Mouse (Mus musculus) intestine, postnatal 0 days (tissue): ENCODE data around the gene A930033H14Rik. TPM values are rescaled to one million over a fixed set of nuclear protein-coding genes. Genes with fewer than 3 reads are reported as not detected.

Source experiments
- ATAC-seq: fragments of 200-750 bp; cut with Nextera tagmentation; 2 replicates; pipeline ENCODE4 v1.8.0; 2017; ENCODE audit warnings: mild to moderate bottlenecking, moderate TSS enrichment, moderate library complexity
- H3K27ac ChIP-seq: fragments of 300-500 bp; sonication (generic); 2 replicates; pipeline ENCODE4 v1.5.1; 2014; ENCODE audit warnings: mild to moderate bottlenecking, low read depth, low read length, moderate library complexity
- H3K27me3 ChIP-seq: fragments of 300-500 bp; sonication (generic); replicated peaks from 2 replicates; pipeline ENCODE4 v1.6.1; 2014; ENCODE audit warnings: low read length, mixed read lengths; ENCODE audit not compliant: control insufficient read depth, insufficient read depth
- H3K36me3 ChIP-seq: fragments of 300-500 bp; sonication (generic); 2 replicates; pipeline ENCODE4 v1.6.1; 2014; ENCODE audit warnings: mild to moderate bottlenecking, moderate library complexity; ENCODE audit not compliant: control insufficient read depth, insufficient read depth
- H3K4me1 ChIP-seq: fragments of 300-500 bp; sonication (generic); replicated peaks from 2 replicates; pipeline ENCODE4 v1.6.1; 2014; ENCODE audit warnings: antibody characterized with exemption, low read length, mixed read lengths; ENCODE audit not compliant: control insufficient read depth, insufficient read depth
- H3K4me2 ChIP-seq: fragments of 300-500 bp; sonication (generic); replicated peaks from 2 replicates; pipeline ENCODE4 v1.6.1; 2014; ENCODE audit warnings: low read depth, mild to moderate bottlenecking, moderate library complexity
- H3K4me3 ChIP-seq: fragments of 300-500 bp; sonication (generic); 2 replicates; pipeline ENCODE4 v1.5.1; 2014; ENCODE audit warnings: low read depth, low read length
- H3K9ac ChIP-seq: fragments of 300-500 bp; sonication (generic); 2 replicates; pipeline ENCODE4 v1.6.1; 2014; ENCODE audit warnings: mild to moderate bottlenecking, low read depth, low read length
- H3K9me3 ChIP-seq: fragments of 300-500 bp; sonication (generic); 2 replicates; pipeline ENCODE4 v1.6.1; 2016; ENCODE audit warnings: mixed run types; ENCODE audit not compliant: control insufficient read depth
- CTCF ChIP-seq: sonication (generic); IDR thresholded peaks from 2 replicates; pipeline ENCODE4 v1.5.1; 2016; ENCODE audit warnings: low read depth, mild to moderate bottlenecking, control low read depth, antibody characterized with exemption, moderate library complexity
- WGBS: fragments of 180-500 bp; shearing (Covaris S2); extraction: QIAGEN DNeasy Blood & Tissue Kit; methylation state at CpG from one replicate; pipeline ENCODE4 v1.1.7; 2014; 5-methylcytosine and 5-hydroxymethylcytosine counted together
- polyA plus RNA-seq: library from polyadenylated mRNA; unstranded; fragments of >200 nt; fragmentation: Nextera tagmentation; extraction: Ambion mirVana; gene quantifications from 2 replicates; pipeline ENCODE4 v1.2.1, GENCODE M21; 2015

The A930033H14Rik gene
- polyA plus RNA-seq, 1 experiment from 2014 or later = 1.0 TPM

DNA sequence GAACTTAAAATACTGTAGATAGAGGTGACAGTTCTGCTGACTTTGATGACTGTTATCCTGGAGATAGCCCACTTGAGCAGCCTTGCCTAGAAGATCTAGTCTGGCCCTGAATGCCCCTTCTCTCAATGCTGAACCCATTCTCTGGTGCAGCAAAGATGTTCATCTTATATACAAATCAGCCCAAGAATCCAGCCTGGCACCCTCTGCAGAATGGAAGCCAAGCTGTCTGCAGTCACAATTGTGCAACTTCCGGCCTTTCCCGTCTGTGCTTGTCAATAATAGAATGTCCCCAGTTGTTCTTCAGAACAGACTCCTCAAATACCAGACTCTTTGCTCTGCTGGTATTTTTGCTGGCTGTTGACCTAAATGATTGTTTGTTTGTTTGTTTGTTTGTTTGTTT is 27.6 kb upstream of the A930033H14Rik start:
- no peak for TF ChIP-seq CTCF
- WGBS = 84% methylated on average over 2 of the region's 2 CpGs
- no peak for ATAC-seq

DNA sequence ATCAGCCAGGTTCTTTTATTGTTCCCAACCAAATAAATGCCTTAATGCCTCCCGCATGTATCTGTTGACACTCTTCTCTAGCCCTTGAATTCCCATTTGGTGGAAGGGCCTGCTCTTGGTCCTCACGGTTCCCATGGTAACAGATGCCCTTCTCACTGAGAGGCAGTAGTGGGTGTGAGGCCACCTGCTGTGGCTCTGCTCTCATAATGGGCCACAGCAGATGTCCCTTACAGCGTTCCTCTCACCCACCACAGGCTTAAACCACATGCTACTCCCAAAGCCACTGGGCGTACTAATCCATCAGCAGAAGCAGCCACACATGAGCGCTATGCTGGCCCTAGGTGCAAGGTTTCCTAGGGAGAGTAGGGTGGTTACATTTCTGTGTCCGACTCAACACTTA is 25.4 kb upstream of the A930033H14Rik start:
- Histone ChIP-seq H3K4me1 (no peaks in the 10 kb centered on the region), H3K9me3 (no peaks in the 10 kb centered on the region), H3K36me3 (no peaks in the 10 kb centered on the region), H3K4me2 (no peak overlapping the region), H3K9ac (no peak overlapping the region), H3K27ac (no peak overlapping the region), H3K4me3 (no peak overlapping the region), H3K27me3 (no peaks in the 10 kb centered on the region)
- ATAC-seq = no peak
- WGBS = 73% methylated on average over 6 of the region's 6 CpGs
- TF ChIP-seq CTCF = no peak

More for the DNA sequence above, 27.6 kb upstream of the A930033H14Rik start:
- Histone ChIP-seq H3K27me3 (no peaks in the 10 kb centered on the region), H3K9ac (no peak overlapping the region), H3K9me3 (no peaks in the 10 kb centered on the region), H3K4me1 (no peaks in the 10 kb centered on the region), H3K4me3 (no peak overlapping the region), H3K27ac (no peak overlapping the region), H3K4me2 (no peak overlapping the region), H3K36me3 (no peaks in the 10 kb centered on the region)

- no peaks in the 10 kb centered on the region for H3K27me3 ChIP-seq
- 89% methylated on average over 9 of the region's 9 CpGs for WGBS
- no peaks in the 10 kb centered on the region for H3K4me1 ChIP-seq
- TF ChIP-seq CTCF = no peak
- H3K4me2 ChIP-seq = no peak overlapping the region
- ATAC-seq = no peak
- H3K36me3 ChIP-seq = no peaks in the 10 kb centered on the region
- H3K27ac ChIP-seq = no peak overlapping the region
- no peaks in the 10 kb centered on the region for H3K9me3 ChIP-seq
- H3K9ac ChIP-seq = no peak overlapping the region
- no peak overlapping the region for H3K4me3 ChIP-seq
Observed at GRCm38 (mm10) chr10:69237781-69238180, 24.9 kb upstream of the A930033H14Rik start.

GRCm38 (mm10) chr10:69237185-69237584 is 24.3 kb upstream of the A930033H14Rik start:
- no peak for TF ChIP-seq CTCF
- no peak for ATAC-seq
- Histone ChIP-seq H3K27me3 (no peaks in the 10 kb centered on the region), H3K36me3 (no peaks in the 10 kb centered on the region), H3K9ac (no peak overlapping the region), H3K4me2 (no peak overlapping the region), H3K4me1 (no peaks in the 10 kb centered on the region), H3K27ac (no peak overlapping the region), H3K4me3 (no peak overlapping the region), H3K9me3 (no peaks in the 10 kb centered on the region)
- WGBS = 71% methylated on average over 3 of the region's 3 CpGs

DNA sequence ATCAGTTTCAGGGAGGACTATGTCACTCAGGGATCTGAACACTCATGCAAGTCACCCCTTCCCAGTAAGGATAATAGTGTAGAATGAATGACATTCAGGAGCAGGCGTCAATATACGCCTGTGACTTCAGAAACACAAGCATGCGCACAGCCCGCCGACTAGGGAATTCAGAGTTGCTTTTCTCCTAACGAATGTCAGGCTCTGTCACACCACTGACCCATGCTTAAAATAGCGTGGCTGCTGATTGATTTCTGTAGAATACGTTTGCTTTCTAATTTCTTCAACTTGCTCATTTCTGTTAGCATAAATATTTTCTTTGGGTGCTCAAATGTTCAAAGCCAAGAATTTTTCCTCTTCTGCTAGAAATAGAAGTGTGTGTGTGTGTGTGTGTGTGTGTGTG is 13.1 kb upstream of the A930033H14Rik start:
- TF ChIP-seq CTCF = no peak
- Histone ChIP-seq H3K36me3 (no peaks in the 10 kb centered on the region), H3K9ac (no peak overlapping the region), H3K4me3 (no peak overlapping the region), H3K4me2 (no peak overlapping the region), H3K4me1 (no peaks in the 10 kb centered on the region), H3K9me3 (no peaks in the 10 kb centered on the region), H3K27me3 (no peaks in the 10 kb centered on the region), H3K27ac (no peak overlapping the region)
- ATAC-seq = no peak
- 76% methylated on average over 8 of the region's 8 CpGs for WGBS

GRCm38 (mm10) chr10:69225471-69225870 is 12.6 kb upstream of the A930033H14Rik start:
- no peak for TF ChIP-seq CTCF

DNA sequence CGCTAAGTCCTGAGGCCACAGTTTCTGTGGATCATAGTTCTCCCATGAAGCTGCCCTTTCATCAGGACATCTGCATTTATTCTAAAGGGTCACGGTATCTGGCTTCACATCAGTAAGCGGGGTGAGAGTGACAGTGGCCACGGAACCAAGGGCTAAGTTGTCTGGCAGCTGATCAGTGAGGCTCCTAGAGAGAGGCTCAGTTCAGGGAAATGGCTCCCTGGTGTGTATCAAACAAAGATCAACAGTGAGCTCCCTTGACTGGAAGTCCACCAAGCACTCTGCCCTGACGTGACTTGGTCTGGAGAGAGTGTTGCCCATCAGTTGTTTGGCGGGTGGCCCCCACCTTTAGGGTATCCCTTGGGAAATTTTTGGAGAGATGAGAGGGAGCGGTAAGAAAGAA is 11.4 kb upstream of the A930033H14Rik start:
- no peak overlapping the region for H3K4me3 ChIP-seq
- no peak overlapping the region for H3K9ac ChIP-seq
- H3K36me3 ChIP-seq = no peaks in the 10 kb centered on the region
- no peak overlapping the region for H3K27ac ChIP-seq
- no peak for TF ChIP-seq CTCF
- no peak overlapping the region for H3K4me2 ChIP-seq
- no peaks in the 10 kb centered on the region for H3K9me3 ChIP-seq
- H3K4me1 ChIP-seq = no peaks in the 10 kb centered on the region
- 83% methylated on average over 7 of the region's 7 CpGs for WGBS
- ATAC-seq = no peak
- H3K27me3 ChIP-seq = no peaks in the 10 kb centered on the region

More at GRCm38 (mm10) chr10:69225471-69225870, 12.6 kb upstream of the A930033H14Rik start:
- Histone ChIP-seq H3K36me3 (no peaks in the 10 kb centered on the region), H3K4me3 (no peak overlapping the region), H3K27ac (no peak overlapping the region), H3K9ac (no peak overlapping the region), H3K9me3 (no peaks in the 10 kb centered on the region), H3K27me3 (no peaks in the 10 kb centered on the region), H3K4me2 (no peak overlapping the region), H3K4me1 (no peaks in the 10 kb centered on the region)
- ATAC-seq = no peak
- WGBS = 93% methylated on average over 5 of the region's 5 CpGs
